In genomic region chr6:49875160-49875559, GRCm38 (mm10) we compare ENCODE assay signal across 14 mouse cellular contexts. TPM values are rescaled to one million over a fixed set of nuclear protein-coding genes. Genes with fewer than 3 reads are reported as not detected.
"Had no signal": no experiment of that assay in that cellular context is flagged by ENCODE, and none has a peak within 500 bp of the region (broad histone marks: within the 10 kb centered on the region; RNA-seq: fewer than 3 reads in every experiment).

No protein-coding gene starts in this region.

- H3K9me3 ChIP-seq: limb, embryonic 12.5 days; liver, embryonic 13.5 days; lung, embryonic 15.5 days; midbrain, embryonic 10.5 days had no signal

- H3K27ac ChIP-seq: kidney, postnatal 0 days; limb, embryonic 12.5 days; liver, embryonic 13.5 days; lung, embryonic 15.5 days; midbrain, embryonic 10.5 days had no signal

- H3K27me3 ChIP-seq: limb, embryonic 12.5 days; liver, embryonic 13.5 days; lung, embryonic 15.5 days had no signal

- H3K4me2 ChIP-seq: limb, embryonic 12.5 days; liver, embryonic 13.5 days; lung, embryonic 15.5 days had no signal

- ATAC-seq: liver, postnatal 0 days had no signal

- H3K9ac ChIP-seq: limb, embryonic 12.5 days; liver, embryonic 13.5 days; liver, postnatal 0 days; lung, embryonic 15.5 days had no signal

- H3K4me3 ChIP-seq: limb, embryonic 12.5 days; liver, embryonic 13.5 days; lung, embryonic 15.5 days; midbrain, embryonic 10.5 days had no signal

- H3K36me3 ChIP-seq: limb, embryonic 12.5 days; liver, embryonic 13.5 days; lung, embryonic 15.5 days; midbrain, embryonic 10.5 days had no signal

- H3K4me1 ChIP-seq: limb, embryonic 12.5 days; liver, embryonic 13.5 days; lung, embryonic 15.5 days had no signal

- DNase-seq: kidney, adult 11 months; kidney, adult 9 months; layer of hippocampus, adult 9-11 months; liver; liver, embryonic 13.5 days; liver, postnatal 0 days; lung, postnatal 36 days; right cerebral cortex, postnatal 25 days; thymus, postnatal 36 days had no signal

RNA-seq across cellular contexts. Expression of gene Npy, which starts 52.6 kb away (rescaled TPM):
- total RNA-seq: megakaryocyte progenitor cell, adult 5-6 weeks had no signal
